Mouse (Mus musculus) cortical plate, adult 2 months (tissue): ENCODE results near the gene Gm21488.
"Not testable (repeated sequence)": the region's sequence is repeated elsewhere in the genome, so short reads cannot be mapped to it uniquely, and the experiment has no call there.

ENCODE experiments used
- CTCF ChIP-seq: fragments of 200-500 bp; IDR thresholded peaks from 2 replicates; pipeline ENCODE4 v1.5.1; 2011; ENCODE audit warnings: mild to moderate bottlenecking, control low read depth, low read length; ENCODE audit not compliant: insufficient read depth; ENCODE audit errors: extremely low read depth
- POLR2A ChIP-seq: fragments of 200-500 bp; IDR thresholded peaks from 2 replicates; pipeline ENCODE4 v1.6.1; 2011; ENCODE audit warnings: mild to moderate bottlenecking, low read length, control low read depth; ENCODE audit not compliant: insufficient read depth; ENCODE audit errors: extremely low read depth

DNA sequence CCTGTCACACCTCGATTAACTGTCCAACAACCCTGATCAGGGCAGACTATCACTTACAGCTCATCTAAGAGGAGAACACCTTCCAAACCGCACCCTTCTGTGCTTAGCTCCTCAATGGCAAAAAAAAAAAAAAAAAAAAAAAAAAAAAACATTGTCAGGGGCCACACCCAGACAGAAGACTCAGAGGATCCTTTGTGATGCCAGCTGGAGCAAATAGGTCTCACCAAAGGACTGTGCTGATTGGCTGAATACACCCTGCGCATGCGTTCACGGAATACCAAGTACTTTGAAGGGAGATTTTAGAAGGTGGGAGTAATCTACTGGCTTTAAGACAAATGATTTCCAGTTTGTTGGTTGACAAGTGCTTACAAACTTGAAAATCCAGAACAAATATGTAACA lies at the start of gene Gm21488:
- TF ChIP-seq CTCF, POLR2A: not testable (repeated sequence)
